ENCODE assay signal across 9 mouse cellular contexts in genomic region chr11:46236976-46237375, GRCm38 (mm10). TPM values are rescaled to one million over a fixed set of nuclear protein-coding genes. Genes with fewer than 3 reads are reported as not detected.
DNase-seq lines count a peak whose midpoint lies in the region; ATAC-seq and TF ChIP-seq lines count a peak whose summit lies in the region.
"Had no signal": no experiment of that assay in that cellular context is flagged by ENCODE, and none has a peak within 500 bp of the region (broad histone marks: within the 10 kb centered on the region; RNA-seq: fewer than 3 reads in every experiment).

No protein-coding gene starts in this region.

- no peak overlapping the region for H3K27ac ChIP-seq in heart, postnatal 0 days (ENCODE audit: low read depth)
- no peak overlapping the region for H3K27ac ChIP-seq in heart, embryonic 12.5 days (ENCODE audit: poor library complexity, severe bottlenecking)
- no peak overlapping the region for H3K27ac ChIP-seq in ES-E14 (ENCODE audit: insufficient read depth, low read depth, low read length, poor library complexity, severe bottlenecking)
- H3K27ac ChIP-seq: limb, embryonic 13.5 days had no signal

- no peak for DNase-seq in heart, postnatal 0 days (ENCODE audit: low spot score)
- DNase-seq in ES-E14 (ENCODE audit: low read depth, low spot score): peak; percentile 68
- DNase-seq in c-Kit-positive CD71-positive TER-119-positive erythroid progenitor cells, embryonic 14.5 days (ENCODE audit: low spot score): peak; percentile 79
- DNase-seq in left cerebral cortex, postnatal 14 days (ENCODE audit: low spot score in 2 of 2): peak; percentile 87 to 91
- peak; percentile 64 for DNase-seq in retina, postnatal 1 day
- peak; percentile 94 for DNase-seq in thymus, postnatal 4 days

- 0 out of 2 replicates have a peak, but pooled peaks cover 5% of the 10 kb centered on the region for H3K36me3 ChIP-seq in heart, postnatal 0 days (replicated peaks; ENCODE audit: control insufficient read depth, insufficient read depth, low read length)
- H3K36me3 ChIP-seq in heart, embryonic 12.5 days: peaks cover 3% of the 10 kb centered on the region; the same call in 1 of the 2 replicates
- no peaks in the 10 kb centered on the region; the same call in 1 of the 2 replicates for H3K36me3 ChIP-seq in ES-E14 (ENCODE audit: control insufficient read depth, insufficient read depth, low read length, poor library complexity, severe bottlenecking)

- H3K27me3 ChIP-seq in heart, postnatal 0 days (ENCODE audit: control insufficient read depth, insufficient read depth, low read length): no peaks in the 10 kb centered on the region
- H3K27me3 ChIP-seq in heart, embryonic 12.5 days (replicated peaks): no peaks in the 10 kb centered on the region
- H3K27me3 ChIP-seq: limb, embryonic 13.5 days had no signal

- intact Hi-C loops in left cerebral cortex, postnatal 14 days (cut with DNase I): no loop called here

- H3K9me3 ChIP-seq in heart, postnatal 0 days (replicated peaks; ENCODE audit: control insufficient read depth, low read length): no peaks in the 10 kb centered on the region
- H3K9me3 ChIP-seq in heart, embryonic 12.5 days (replicated peaks): no peaks in the 10 kb centered on the region
- no peaks in the 10 kb centered on the region for H3K9me3 ChIP-seq in ES-E14 (ENCODE audit: control insufficient read depth, insufficient read depth, low read depth, low read length)
- H3K9me3 ChIP-seq: limb, embryonic 13.5 days had no signal

- H3K4me1 ChIP-seq in heart, postnatal 0 days (ENCODE audit: control insufficient read depth, insufficient read depth): no peaks in the 10 kb centered on the region; the same call in 1 of the 2 replicates
- H3K4me1 ChIP-seq in heart, embryonic 12.5 days (replicated peaks): peaks cover 7% of the 10 kb centered on the region; the same call in 1 of the 2 replicates
- no peaks in the 10 kb centered on the region for H3K4me1 ChIP-seq in ES-E14 (ENCODE audit: control insufficient read depth in 2 of 2, insufficient read depth in 2 of 2, low read length in 2 of 2, poor library complexity in 1 of 2)
- H3K4me1 ChIP-seq: limb, embryonic 13.5 days had no signal

- H3K9ac ChIP-seq in heart, postnatal 0 days (replicated peaks; ENCODE audit: low read depth, low read length): no peak overlapping the region
- H3K9ac ChIP-seq in heart, embryonic 12.5 days: no peak overlapping the region
- no peak overlapping the region for H3K9ac ChIP-seq in ES-E14 (ENCODE audit: insufficient read depth, low read depth, low read length, poor library complexity, severe bottlenecking)
- H3K9ac ChIP-seq: limb, embryonic 13.5 days had no signal

- TF ChIP-seq EP300 in heart, postnatal 0 days (IDR thresholded peaks at IDR 0.05; ENCODE audit: low read depth): no peak

- H3K4me2 ChIP-seq in heart, postnatal 0 days (ENCODE audit: low read depth, low read length): no peak overlapping the region
- no peak overlapping the region for H3K4me2 ChIP-seq in heart, embryonic 12.5 days
- H3K4me2 ChIP-seq: limb, embryonic 13.5 days had no signal

- in situ Hi-C loops in ES-E14 (cut with MboI; ENCODE audit: low sequenced_read_pairs in 2 of 2, unreplicated experiment in 2 of 2): no loop called here

- peak; percentile 29 for TF ChIP-seq CTCF in heart, postnatal 0 days (IDR thresholded peaks at IDR 0.05; ENCODE audit: low read depth)

- no peak overlapping the region for H3K4me3 ChIP-seq in heart, postnatal 0 days (ENCODE audit: low read depth, low read length)
- H3K4me3 ChIP-seq in heart, embryonic 12.5 days: no peak overlapping the region
- no peak overlapping the region for H3K4me3 ChIP-seq in ES-E14 (ENCODE audit: insufficient read depth in 1 of 2, low read depth in 1 of 2, low read length in 2 of 2, poor library complexity in 1 of 2, severe bottlenecking in 1 of 2)
- H3K4me3 ChIP-seq: limb, embryonic 13.5 days had no signal

- no peak for ATAC-seq in heart, postnatal 0 days (ENCODE audit: insufficient read depth, low read depth)
- ATAC-seq in heart, embryonic 12.5 days (ENCODE audit: insufficient number of reproducible peaks, low FRiP score): no peak
- ATAC-seq in granulocyte monocyte progenitor cell, adult 5-6 weeks (replicated peaks; ENCODE audit: poor library complexity, severe bottlenecking): peak; percentile 35; the same call in 1 of the 2 replicates

- 43% methylated on average over 4 of the region's 4 CpGs for WGBS in heart, postnatal 0 days
- WGBS in heart, embryonic 12.5 days: 41% methylated on average over 4 of the region's 4 CpGs

TF ChIP-seq in ES-E14, 5 proteins besides CTCF, POLR2A, EP300 and RAD21:
- TF ChIP-seq ZNF384 (IDR thresholded peaks at IDR 0.05; ENCODE audit: low read depth, low read length): peak; percentile 96
- TF ChIP-seq CHD2 (IDR thresholded peaks at IDR 0.05; ENCODE audit: low read depth, low read length): no peak
TF ChIP-seq in ES-E14: peak in this region for 1.

RNA-seq across cellular contexts. Expression of gene Fndc9, which starts 1.6 kb away (rescaled TPM):
- not detected in 2 replicates for total RNA-seq in heart, postnatal 0 days (2014; rRNA removed; ENCODE audit: low replicate concordance)
- polyA plus RNA-seq in heart, postnatal 0 days (2015; fragmentation: Nextera tagmentation; extraction: Ambion mirVana): not detected in 2 replicates
- polyA plus RNA-seq in heart, embryonic 12.5 days (2016; fragmentation: Nextera tagmentation; extraction: Ambion mirVana): 0.09 and 0.10 TPM in 2 replicates
- total RNA-seq in ES-E14 (2012; rRNA removed): 0.48 and 0.67 TPM in 2 replicates
- total RNA-seq in granulocyte monocyte progenitor cell, adult 5-6 weeks (2014; fragmentation: Nextera tagmentation): not detected in 2 replicates
- not detected in 2 replicates for total RNA-seq in granulocyte monocyte progenitor cell, adult 5-6 weeks (2017)
- total RNA-seq in left cerebral cortex, postnatal 14 days (2021): 1 to 10 TPM; 6.7 to 7.3 TPM
